Mouse (Mus musculus) neural tube, embryonic 15.5 days (tissue): ENCODE data around the gene Stx19. TPM values are rescaled to one million over a fixed set of nuclear protein-coding genes. Genes with fewer than 3 reads are reported as not detected.

ENCODE experiments used
- ATAC-seq: fragments of 200-750 bp; cut with Nextera tagmentation; 2 replicates; pipeline ENCODE4 v1.8.0; 2017; ENCODE audit warnings: mild to moderate bottlenecking, moderate TSS enrichment, moderate library complexity; ENCODE audit not compliant: low FRiP score
- H3K27ac ChIP-seq: fragments of 300-500 bp; sonication (generic); replicated peaks from 2 replicates; pipeline ENCODE4 v1.5.1; 2015; ENCODE audit warnings: mild to moderate bottlenecking, inconsistent platforms
- H3K27me3 ChIP-seq: fragments of 300-500 bp; sonication (generic); replicated peaks from 2 replicates; pipeline ENCODE4 v1.6.1; 2015; ENCODE audit warnings: inconsistent platforms
- H3K36me3 ChIP-seq: fragments of 300-500 bp; sonication (generic); 2 replicates; pipeline ENCODE4 v1.6.1; 2015; ENCODE audit warnings: inconsistent platforms
- H3K4me1 ChIP-seq: fragments of 300-500 bp; sonication (generic); 2 replicates; pipeline ENCODE4 v1.6.1; 2015; ENCODE audit warnings: inconsistent platforms
- H3K4me2 ChIP-seq: fragments of 300-500 bp; sonication (generic); 2 replicates; pipeline ENCODE4 v1.6.1; 2015; ENCODE audit warnings: inconsistent platforms, mild to moderate bottlenecking, moderate library complexity
- H3K4me3 ChIP-seq: fragments of 300-500 bp; sonication (generic); replicated peaks from 2 replicates; pipeline ENCODE4 v1.5.1; 2015; ENCODE audit warnings: mild to moderate bottlenecking, inconsistent platforms
- H3K9ac ChIP-seq: fragments of 300-500 bp; sonication (generic); replicated peaks from 2 replicates; pipeline ENCODE4 v1.6.1; 2015; ENCODE audit warnings: mild to moderate bottlenecking, inconsistent platforms
- H3K9me3 ChIP-seq: fragments of 300-500 bp; sonication (generic); replicated peaks from 2 replicates; pipeline ENCODE4 v1.6.1; 2016; ENCODE audit warnings: inconsistent platforms
- WGBS: fragments of 180-500 bp; shearing (Covaris S2); methylation state at CpG from one replicate; pipeline ENCODE4 v1.1.7; 2015; ENCODE audit warnings: mixed read lengths; 5-methylcytosine and 5-hydroxymethylcytosine counted together
- polyA plus RNA-seq: library from polyadenylated mRNA; unstranded; fragments of >200 nt; fragmentation: Nextera tagmentation; extraction: Ambion mirVana; gene quantifications from 2 replicates; pipeline ENCODE4 v1.2.1, GENCODE M21; 2015

The Stx19 gene
- polyA plus RNA-seq, 1 experiment from 2014 or later = 0.37 TPM

DNA sequence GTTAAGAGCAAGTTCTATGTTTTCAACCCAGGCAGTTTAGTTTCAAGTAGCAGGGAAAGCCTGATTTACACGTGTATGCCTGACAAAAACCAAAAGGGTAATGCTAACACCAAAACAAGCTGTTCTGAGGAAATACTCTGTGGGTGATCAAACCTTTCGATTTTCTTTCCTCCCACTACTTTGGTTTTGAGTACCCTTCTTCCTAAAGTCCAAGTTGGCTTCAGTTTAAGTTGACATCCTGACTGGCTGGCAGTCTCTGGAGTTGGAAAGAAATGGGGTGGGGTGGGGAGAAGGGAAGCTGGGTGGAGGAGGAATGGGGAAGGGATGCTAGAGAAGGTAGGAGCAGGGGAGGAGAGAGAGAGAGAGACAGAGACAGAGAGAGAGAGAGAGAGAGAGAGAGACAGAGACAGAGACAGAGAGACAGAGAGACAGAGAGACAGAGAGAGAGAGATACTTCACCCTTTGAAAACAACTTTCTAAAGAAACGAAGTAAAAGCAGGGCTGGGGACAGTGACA is 39.2 kb downstream of the Stx19 start:
- Histone ChIP-seq H3K4me1 (peaks cover 4% of the 10 kb centered on the region), H3K9me3 (no peaks in the 10 kb centered on the region), H3K9ac (peak overlapping the region; percentile 80), H3K4me3 (peak overlapping the region; percentile 61), H3K27me3 (no peaks in the 10 kb centered on the region), H3K27ac (no peak overlapping the region), H3K36me3 (no peaks in the 10 kb centered on the region), H3K4me2 (peak overlapping the region; percentile 96)
- WGBS = 23% methylated on average over 3 of the region's 3 CpGs
- no peak for ATAC-seq

DNA sequence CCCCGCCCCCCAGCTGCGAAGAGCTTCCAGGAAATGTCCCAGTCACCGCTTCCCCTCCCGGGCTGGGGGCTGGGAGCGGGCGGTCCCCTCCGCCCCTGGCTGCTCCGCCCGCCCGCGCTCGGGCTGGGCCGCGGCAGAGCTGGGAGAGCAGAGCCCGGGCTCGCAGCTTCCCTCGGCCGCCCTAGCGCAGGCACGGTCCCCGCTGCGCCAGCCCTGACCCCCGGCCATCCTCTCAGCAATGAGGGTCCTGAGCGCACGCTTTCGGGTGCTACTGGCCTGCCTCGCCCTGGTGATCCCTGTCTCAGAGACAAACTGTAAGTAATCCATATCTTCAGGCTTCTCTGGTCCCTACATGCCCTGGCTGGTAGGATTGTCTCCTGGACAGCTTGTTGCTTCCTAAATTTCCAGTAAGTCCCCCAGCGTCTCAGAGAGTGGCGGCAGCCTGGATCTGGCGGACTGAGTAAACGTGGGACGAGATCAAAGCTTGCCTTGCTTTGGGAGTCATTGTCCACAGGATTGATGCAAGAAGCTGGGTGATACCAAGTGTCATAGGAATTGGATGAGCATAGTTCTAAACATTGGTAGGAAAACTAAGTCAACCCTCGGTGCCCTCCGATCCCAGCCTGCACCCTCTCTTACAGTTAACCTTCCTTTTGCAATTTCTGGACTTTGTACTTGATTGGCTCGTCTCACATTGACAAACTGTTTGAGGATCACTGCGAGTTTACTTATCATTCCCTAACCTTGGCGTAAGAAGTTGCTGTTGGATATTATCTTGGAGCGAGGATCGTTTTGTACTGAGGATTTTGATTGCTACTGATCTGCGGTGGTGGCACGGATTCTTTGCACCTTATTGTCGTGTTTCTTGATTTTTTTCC is 40.0 kb downstream of the Stx19 start, which contains the start of gene Pros1:
TSS of gene Pros1 (plus strand) at position 117 of the 878 bp plus-strand sequence.
- peak within 1 kb of the TSS; percentile 80 for H3K9ac ChIP-seq
- H3K4me3 ChIP-seq = peak within 1 kb of the TSS; percentile 61
- ATAC-seq = peak; percentile 95
- no peaks in the 10 kb centered on the region for H3K36me3 ChIP-seq
- peaks cover 4% of the 10 kb centered on the region for H3K4me1 ChIP-seq
- WGBS = 4% methylated on average over 39 of the region's 42 CpGs
- H3K9me3 ChIP-seq = no peaks in the 10 kb centered on the region
- peak within 1 kb of the TSS; percentile 96 for H3K4me2 ChIP-seq
- H3K27ac ChIP-seq = peak within 1 kb of the TSS; percentile 48
- H3K27me3 ChIP-seq = no peaks in the 10 kb centered on the region

DNA sequence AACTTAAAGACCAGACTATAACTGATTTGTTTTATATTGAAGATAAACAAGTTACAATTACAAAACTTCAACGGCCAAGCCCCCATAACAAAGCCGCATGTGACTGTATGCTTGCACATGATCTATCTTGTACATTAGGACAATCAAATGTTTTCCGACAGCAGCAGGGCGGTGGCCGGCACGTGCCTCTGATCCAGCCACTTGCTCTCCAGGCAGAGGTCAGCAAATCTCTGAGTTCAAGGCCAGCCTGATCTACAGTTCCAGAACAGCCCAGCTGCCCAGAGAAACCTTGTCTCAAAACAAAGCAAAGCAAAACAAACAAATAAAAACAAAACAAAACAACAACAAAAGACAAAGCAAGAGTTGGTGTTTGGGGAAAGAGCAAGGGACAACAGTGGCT is 40.9 kb downstream of the Stx19 start:
- Histone ChIP-seq H3K36me3 (no peaks in the 10 kb centered on the region), H3K9ac (no peak overlapping the region), H3K4me2 (peak overlapping the region; percentile 96), H3K9me3 (no peaks in the 10 kb centered on the region), H3K4me3 (no peak overlapping the region), H3K27me3 (no peaks in the 10 kb centered on the region), H3K4me1 (peaks cover 4% of the 10 kb centered on the region), H3K27ac (no peak overlapping the region)
- ATAC-seq = no peak
- 75% methylated on average over 6 of the region's 6 CpGs for WGBS

DNA sequence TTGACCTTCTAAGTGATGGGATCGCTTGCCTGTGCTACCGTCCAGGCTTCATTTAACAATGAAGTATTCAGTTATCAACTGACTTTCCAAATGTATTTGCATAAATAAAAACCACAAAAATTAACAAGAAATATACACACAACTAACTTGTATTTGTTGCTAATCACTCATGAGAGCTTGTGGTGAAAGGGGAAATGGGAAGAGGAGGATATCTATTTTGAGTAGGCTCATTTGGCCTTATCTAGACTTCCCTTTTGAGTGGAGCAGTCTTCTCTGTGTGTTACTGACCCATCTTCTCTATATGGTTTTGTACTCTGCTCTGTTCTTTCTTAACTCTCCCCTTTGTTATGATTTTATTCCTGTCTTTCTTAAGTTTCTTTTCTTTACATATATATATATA is 41.8 kb downstream of the Stx19 start:
- no peaks in the 10 kb centered on the region for H3K9me3 ChIP-seq
- no peak overlapping the region for H3K4me3 ChIP-seq
- H3K27ac ChIP-seq = no peak overlapping the region
- no peaks in the 10 kb centered on the region for H3K27me3 ChIP-seq
- ATAC-seq = no peak
- 96% methylated on average over 2 of the region's 2 CpGs for WGBS
- no peak overlapping the region for H3K9ac ChIP-seq
- H3K4me2 ChIP-seq = no peak overlapping the region
- H3K4me1 ChIP-seq = peaks cover 4% of the 10 kb centered on the region
- H3K36me3 ChIP-seq = no peaks in the 10 kb centered on the region

DNA sequence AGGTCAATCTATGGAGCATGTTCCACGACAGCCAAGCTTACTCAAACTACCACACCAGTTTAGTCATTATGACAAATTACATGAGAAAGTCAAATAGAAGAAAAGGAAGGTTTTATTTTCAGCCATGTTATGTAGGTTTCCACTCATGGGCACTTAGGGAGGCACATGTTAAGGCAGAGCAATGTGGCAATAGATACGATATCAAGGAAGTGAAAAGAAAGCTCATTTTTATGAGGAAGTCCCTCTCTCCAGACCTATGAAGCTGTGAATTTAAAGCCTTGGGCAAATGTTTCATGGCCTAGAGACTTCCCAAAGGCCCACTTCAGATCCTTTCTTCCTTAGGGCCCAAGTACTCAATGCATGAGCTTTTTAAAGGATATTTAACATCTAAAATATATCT is 43.0 kb downstream of the Stx19 start:
- ATAC-seq = no peak
- Histone ChIP-seq H3K4me1 (peaks cover 4% of the 10 kb centered on the region), H3K4me2 (no peak overlapping the region), H3K9ac (no peak overlapping the region), H3K27ac (no peak overlapping the region), H3K27me3 (no peaks in the 10 kb centered on the region), H3K36me3 (no peaks in the 10 kb centered on the region), H3K4me3 (no peak overlapping the region), H3K9me3 (no peaks in the 10 kb centered on the region)
- WGBS = 93% methylated on average over 2 of the region's 2 CpGs

DNA sequence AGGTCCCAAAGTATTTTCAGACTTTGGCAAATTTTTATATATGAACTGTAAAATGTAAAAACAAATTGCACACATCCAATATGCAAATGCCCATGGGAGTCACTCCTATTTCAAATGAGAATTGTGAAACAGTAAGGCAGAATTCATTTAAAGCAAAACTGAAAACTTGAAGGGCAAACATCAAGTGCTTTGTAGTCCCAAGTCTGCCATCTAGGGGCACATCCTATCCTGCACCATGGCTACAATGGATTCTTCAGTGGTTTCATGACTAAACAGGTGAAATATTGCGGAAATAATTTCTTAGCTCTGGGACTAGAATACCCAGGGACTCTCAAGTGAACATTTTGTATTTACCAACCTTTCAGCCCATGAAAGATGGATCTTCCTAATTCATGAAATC is 43.5 kb downstream of the Stx19 start:
- H3K27me3 ChIP-seq = no peaks in the 10 kb centered on the region
- H3K4me2 ChIP-seq = no peak overlapping the region
- H3K4me1 ChIP-seq = peaks cover 4% of the 10 kb centered on the region
- no peak overlapping the region for H3K4me3 ChIP-seq
- no peak for ATAC-seq
- WGBS = 100% methylated on average over 1 of the region's 1 CpGs
- no peak overlapping the region for H3K9ac ChIP-seq
- no peak overlapping the region for H3K27ac ChIP-seq
- H3K36me3 ChIP-seq = no peaks in the 10 kb centered on the region
- no peaks in the 10 kb centered on the region for H3K9me3 ChIP-seq

DNA sequence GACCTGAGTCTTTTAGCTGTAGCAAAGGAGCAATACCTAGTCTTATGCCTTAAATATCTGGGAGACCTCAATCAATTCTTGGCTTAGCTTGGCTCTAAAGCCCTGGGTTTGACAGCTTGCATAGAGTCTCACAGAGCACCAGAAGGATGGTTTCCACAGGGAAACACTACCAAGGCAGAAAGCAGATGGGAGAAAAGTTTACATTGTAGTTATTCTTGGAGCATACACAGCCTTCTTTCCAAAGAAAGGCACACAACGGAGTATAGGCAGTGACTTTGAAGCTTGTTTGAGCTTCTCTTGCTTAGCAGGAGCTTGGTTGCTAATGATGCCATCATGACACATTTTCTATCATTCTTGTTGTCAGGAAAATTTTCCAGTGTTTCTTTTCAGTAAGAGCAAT is 45.7 kb downstream of the Stx19 start:
- ATAC-seq = no peak
- Histone ChIP-seq H3K9me3 (no peaks in the 10 kb centered on the region), H3K27me3 (no peaks in the 10 kb centered on the region), H3K4me2 (no peak overlapping the region), H3K4me3 (no peak overlapping the region), H3K36me3 (no peaks in the 10 kb centered on the region), H3K27ac (no peak overlapping the region), H3K9ac (no peak overlapping the region), H3K4me1 (no peaks in the 10 kb centered on the region)
- 91% methylated on average over 1 of the region's 1 CpGs for WGBS

DNA sequence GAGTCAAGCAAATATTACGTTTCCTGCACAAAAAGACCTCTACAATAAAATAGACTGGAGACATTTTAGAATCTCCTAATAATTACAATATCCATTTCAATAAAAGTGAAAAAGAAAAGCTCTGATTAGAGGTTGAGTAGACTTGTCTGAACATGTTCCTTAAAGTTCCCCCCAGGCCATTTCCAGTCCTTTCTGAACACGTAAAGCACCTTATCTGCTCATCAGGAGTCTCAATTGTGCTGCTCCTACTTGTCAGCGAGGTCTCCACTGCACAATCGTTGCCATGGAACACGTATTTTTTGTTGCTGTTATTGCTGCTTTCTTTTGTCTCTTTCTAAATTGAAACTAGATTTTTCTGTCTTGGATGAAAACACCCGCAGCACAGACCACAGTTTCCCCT is 47.0 kb downstream of the Stx19 start:
- no peak overlapping the region for H3K9ac ChIP-seq
- no peak for ATAC-seq
- no peaks in the 10 kb centered on the region for H3K4me1 ChIP-seq
- no peaks in the 10 kb centered on the region for H3K36me3 ChIP-seq
- no peaks in the 10 kb centered on the region for H3K9me3 ChIP-seq
- H3K4me3 ChIP-seq = no peak overlapping the region
- H3K27ac ChIP-seq = no peak overlapping the region
- no peaks in the 10 kb centered on the region for H3K27me3 ChIP-seq
- 62% methylated on average over 6 of the region's 6 CpGs for WGBS
- no peak overlapping the region for H3K4me2 ChIP-seq

DNA sequence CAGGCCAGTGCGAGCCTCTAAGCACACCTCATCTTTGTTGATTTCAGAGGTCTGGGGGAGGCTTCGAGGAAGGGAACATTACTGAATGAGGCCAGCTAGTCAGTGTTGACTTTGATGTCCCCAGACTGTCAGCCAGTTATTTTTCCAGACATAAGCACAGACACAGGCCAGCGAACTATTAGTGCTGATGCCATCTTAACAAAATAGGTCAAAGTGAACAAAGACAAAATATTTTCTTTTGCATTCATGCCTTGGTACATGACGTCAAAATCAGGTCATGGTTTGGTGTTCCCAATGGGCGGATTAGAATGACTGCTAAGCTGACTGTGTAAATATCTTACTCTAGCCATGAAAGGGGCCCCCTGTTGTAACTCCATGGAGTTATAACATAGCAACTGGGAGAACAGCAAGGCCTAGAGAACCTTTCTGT is 58.2 kb downstream of the Stx19 start:
- ATAC-seq = peak; percentile 41; the same call in 1 of the 2 replicates
- no peak overlapping the region for H3K9ac ChIP-seq
- 31% methylated on average over 5 of the region's 5 CpGs for WGBS

DNA sequence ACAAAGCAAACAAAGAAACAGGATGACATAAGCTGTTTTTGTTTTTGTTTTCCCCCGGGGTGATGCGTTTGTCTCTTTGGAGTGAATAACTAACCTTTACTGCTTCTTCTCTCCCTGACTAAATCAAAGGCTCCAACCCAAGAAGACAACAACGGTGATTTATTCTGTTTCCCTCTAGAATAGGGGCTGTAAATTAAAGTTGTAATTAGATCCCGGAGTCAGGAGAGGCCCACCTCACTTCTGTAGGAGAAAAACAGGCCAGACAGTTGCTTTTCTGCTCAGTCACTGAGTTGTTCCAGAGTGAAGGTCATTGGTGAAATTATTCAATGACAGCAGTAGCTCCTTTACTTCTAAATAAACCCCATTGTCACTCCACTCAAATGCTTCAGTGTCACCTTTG is 58.7 kb downstream of the Stx19 start:
- no peak overlapping the region for H3K4me3 ChIP-seq
- no peak overlapping the region for H3K4me2 ChIP-seq
- H3K4me1 ChIP-seq = peaks cover 5% of the 10 kb centered on the region; the same call in 1 of the 2 replicates
- H3K36me3 ChIP-seq = no peaks in the 10 kb centered on the region
- ATAC-seq = peak; percentile 53; the same call in 1 of the 2 replicates
- H3K27ac ChIP-seq = 0 out of 2 replicates have a peak overlapping the region, but pooled peaks have one; percentile 41
- H3K9me3 ChIP-seq = no peaks in the 10 kb centered on the region
- WGBS = 4% methylated on average over 4 of the region's 4 CpGs
- no peak overlapping the region for H3K9ac ChIP-seq
- no peaks in the 10 kb centered on the region for H3K27me3 ChIP-seq

More for the DNA sequence above, 58.2 kb downstream of the Stx19 start:
- Histone ChIP-seq H3K4me2 (no peak overlapping the region), H3K27ac (peak overlapping the region; percentile 41; the same call in 1 of the 2 replicates), H3K9me3 (no peaks in the 10 kb centered on the region), H3K36me3 (no peaks in the 10 kb centered on the region), H3K4me1 (peaks cover 5% of the 10 kb centered on the region; the same call in 1 of the 2 replicates), H3K27me3 (no peaks in the 10 kb centered on the region), H3K4me3 (no peak overlapping the region)
